Mouse (Mus musculus) cortical plate, adult 2 months (tissue): ENCODE results near the gene Tgfbrap1.
"Not testable (repeated sequence)": the region's sequence is repeated elsewhere in the genome, so short reads cannot be mapped to it uniquely, and the experiment has no call there.

Experiments
- CTCF ChIP-seq: fragments of 200-500 bp; IDR thresholded peaks from 2 replicates; pipeline ENCODE4 v1.5.1; 2011; ENCODE audit warnings: mild to moderate bottlenecking, control low read depth, low read length; ENCODE audit not compliant: insufficient read depth; ENCODE audit errors: extremely low read depth
- POLR2A ChIP-seq: fragments of 200-500 bp; IDR thresholded peaks from 2 replicates; pipeline ENCODE4 v1.6.1; 2011; ENCODE audit warnings: mild to moderate bottlenecking, low read length, control low read depth; ENCODE audit not compliant: insufficient read depth; ENCODE audit errors: extremely low read depth

GRCm38 (mm10) chr1:43015153-43015685 is 83.2 kb downstream of the Tgfbrap1 start:
- TF ChIP-seq CTCF, POLR2A: not testable (repeated sequence)
